Mouse (Mus musculus) T-helper 17 cell (primary cell): ENCODE results near the gene Scarb2.

Experiments used
- in situ Hi-C, 2 experiments: fragments of 300-600 bp; cut with MboI, MseI; formaldehyde crosslinking; loops; 1 replicate in 1 of 2; 2 replicates in 1 of 2; pipeline ENCODE4 v1.15.1; 2025; ENCODE audit warnings: high pct_unique_total_duplicates in 2 of 2

Gene Scarb2

DNA sequence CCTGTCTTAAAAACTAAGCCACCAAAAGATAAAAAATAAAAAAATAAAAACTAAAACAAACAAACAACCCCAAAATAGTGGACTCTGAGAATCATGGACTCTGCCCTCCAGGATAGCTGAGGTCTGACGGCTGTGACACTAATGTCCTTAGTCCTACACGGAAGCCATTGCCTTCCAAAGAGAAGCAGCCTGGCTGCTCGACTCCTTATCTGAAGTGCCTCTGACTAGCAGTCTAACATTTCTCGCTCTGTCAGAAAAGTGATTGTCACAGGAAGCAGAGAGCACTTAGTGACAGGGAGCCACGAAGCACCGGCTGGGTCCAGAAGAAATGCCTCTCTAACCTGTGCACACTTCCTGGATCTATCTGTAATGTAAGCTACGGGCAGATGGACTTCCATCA is 63.7 kb downstream of the Scarb2 start:
- in situ Hi-C loops, result no loop called here

DNA sequence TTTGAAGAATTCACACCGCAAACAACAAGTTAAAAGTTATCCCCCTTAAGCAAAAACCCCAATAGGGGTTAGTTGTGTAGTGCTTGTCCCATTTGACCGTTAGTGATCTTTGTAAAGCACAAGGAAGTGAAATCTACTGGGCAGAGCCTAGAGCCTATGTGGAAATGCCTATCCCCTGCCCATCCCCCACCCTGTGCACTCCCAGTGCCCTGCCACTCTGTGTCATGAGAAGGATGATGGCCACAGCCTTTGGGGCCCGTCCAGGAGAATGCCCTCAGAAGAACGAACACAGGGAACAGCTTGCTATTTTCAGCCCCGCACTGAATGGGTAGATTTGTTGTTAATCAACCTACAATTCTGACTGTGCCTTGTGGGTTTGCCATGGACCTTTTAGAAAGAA is 65.1 kb downstream of the Scarb2 start:
- in situ Hi-C loops, result no loop called here

DNA sequence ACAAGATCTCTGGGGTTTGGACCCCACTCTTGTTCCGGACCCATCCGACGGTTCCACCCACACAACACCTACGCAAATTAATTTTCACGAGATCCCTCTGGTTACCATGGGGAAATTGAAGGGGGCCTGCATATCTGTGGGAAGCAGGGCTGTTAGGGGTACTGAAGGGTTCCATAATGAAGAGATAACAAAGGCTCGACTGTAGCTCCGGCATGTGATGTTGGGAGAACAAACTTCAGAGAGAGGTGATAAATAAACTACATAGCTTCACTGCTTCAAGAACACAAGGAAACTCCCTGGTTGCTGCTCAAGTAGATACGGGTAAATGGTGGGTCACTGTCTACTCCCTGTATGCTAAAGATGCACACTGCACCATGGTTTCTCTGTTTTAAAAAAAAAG is 68.1 kb downstream of the Scarb2 start:
- in situ Hi-C loops, result loop anchor here in 1 of 2 experiments (5.0 kb wide), 1 partner anchor 59 kb away; no protein-coding TSS in a partner anchor

DNA sequence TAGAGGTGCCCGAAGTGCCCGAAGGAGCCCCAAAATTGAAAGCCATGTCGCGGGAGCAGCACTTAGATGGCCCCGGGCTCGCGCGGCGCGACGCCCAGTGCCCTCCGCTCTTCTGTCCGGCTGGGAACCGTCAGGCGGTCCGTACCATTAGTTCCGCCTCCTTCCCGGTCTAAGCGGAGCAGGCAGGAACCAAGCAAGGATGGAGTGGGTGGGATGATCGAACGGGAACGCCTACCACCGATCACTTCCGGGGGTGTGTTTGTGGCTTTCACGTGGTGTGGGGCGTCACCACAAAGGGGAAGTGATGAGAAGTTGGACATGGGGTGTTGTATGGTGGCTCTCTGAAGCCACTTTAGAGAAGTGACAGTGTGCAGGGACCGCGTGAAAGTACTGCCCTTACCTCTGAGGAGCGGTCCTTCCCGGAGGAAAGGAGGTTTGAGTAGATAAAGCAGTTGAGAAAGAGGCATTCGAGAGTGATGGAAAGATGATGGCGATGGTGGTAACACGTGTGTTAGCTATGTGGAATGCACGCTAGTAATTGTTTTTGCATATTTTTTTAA is 71.5 kb downstream of the Scarb2 start, which contains the start of gene Nup54:
Gene Nup54 (minus strand): TSS at position 195 of the 560 bp plus-strand sequence.
- in situ Hi-C loops, result loop anchor here in 1 of 2 experiments (5.0 kb wide), 1 partner anchor 62 kb away; no protein-coding TSS in a partner anchor

DNA sequence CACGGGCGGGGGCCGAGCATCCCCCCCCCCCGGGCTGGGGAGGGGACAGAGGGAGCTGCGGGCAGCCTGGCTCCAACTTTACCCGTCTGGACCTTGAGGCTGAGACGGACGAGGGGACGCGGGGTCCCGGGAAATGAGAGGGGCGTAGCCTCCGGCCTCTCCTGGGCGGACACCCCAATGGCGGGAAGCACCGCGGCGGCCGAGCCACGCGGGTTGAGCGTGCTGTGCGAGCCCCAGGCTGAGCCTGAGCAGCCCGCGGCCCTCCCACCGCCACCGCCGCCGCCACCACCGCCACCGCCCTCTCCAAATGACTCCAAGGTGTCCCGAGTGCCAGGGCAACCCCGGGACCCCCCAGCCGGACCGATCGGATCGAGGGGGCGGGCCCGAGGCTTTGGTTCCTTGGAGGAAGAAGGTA is 72.1 kb downstream of the Scarb2 start:
- in situ Hi-C loops, result no loop called here

DNA sequence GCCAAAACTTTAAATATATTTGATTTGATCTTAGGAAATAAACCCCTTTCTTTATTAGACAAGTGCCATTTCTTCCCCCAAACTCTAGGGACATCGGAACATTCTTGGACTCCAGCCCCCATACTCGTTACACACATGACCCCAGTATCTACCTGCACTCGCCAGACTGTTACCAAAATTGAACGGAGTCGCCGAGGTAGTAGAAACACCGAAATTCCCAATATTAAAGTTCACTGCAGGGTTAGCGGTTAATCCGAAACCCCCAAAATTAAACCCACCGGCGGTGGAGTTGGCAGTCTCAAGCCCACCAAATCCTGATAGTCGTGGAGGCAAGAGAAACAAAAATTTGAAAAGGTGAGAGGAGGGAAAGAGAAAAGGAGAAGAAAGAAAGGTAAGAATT is 72.6 kb downstream of the Scarb2 start:
- in situ Hi-C loops, result no loop called here

DNA sequence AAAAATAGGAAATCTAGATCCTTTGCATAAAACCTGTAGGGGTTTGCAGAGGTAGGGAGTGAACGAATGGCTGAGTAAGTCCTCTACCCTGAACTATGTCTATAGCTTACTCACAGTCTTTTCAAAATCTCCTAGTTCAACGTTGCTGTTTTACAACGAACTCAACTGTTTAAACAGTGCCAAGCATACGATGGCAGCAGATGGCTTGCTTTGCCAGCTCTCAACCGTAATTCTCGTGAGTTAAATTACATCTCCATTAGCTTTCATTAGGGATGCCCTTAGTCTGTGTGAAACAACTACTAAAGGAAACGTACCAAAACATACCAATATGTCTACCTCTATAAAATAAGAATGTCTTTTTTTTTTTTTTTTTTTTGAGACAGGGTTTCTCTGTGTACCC is 75.0 kb downstream of the Scarb2 start:
- in situ Hi-C loops, result no loop called here

DNA sequence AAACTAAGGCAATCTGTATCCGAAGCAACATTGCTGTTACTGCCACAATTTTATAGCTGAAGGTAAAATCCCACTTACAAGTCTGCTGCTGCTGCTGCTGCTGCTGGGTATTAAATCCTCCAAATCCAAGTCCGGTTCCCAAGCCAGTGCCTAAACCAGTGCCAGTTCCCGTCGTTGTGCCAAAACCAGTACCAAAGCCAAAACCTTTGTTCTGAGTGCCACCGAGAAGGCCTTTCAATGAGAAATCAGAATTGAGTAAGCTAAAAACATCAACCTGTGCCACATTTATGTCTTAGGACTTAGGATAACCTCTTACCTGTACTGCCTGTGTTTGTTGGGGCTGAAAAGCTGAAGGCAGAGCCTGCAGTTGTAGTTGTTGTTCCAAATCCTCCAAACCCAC is 75.9 kb downstream of the Scarb2 start:
- in situ Hi-C loops, result no loop called here

DNA sequence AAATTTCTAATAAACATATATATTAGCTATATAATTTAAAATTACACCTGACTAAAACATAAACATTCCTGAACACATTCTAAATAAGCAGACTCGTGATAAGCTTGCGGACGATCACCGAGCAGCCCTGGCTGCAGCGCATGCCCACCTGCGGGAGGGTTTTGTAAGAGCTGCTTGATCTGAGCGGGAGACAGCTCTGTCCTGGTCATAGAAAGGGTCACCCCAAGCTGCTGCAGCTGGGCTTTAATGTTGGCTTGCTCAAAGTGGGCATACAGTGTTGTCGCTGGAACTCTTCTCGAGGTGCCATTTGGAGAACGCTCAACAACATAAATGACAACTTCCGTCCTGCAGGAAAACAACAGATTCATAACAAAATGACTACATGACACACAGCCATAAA is 82.5 kb downstream of the Scarb2 start:
- in situ Hi-C loops, result no loop called here

DNA sequence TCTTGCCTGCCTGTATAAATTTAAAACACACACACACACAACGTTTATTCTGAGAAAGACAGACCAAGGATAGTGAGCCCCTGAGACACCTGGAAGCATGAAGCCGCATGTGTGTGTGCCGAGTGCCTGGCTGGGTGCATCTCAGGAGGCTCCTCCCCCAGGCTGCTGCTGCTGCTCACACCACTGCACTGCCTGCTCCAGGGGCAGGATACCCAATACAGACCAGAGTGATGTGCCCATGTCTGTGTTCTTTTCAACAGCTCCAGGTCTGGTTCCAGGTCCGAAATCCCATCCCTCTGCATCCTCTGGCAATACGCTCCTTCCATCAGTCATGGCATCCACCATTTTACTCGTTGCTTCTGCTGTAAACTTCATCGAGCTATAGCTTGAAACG is 92.7 kb downstream of the Scarb2 start:
- in situ Hi-C loops, result no loop called here

DNA sequence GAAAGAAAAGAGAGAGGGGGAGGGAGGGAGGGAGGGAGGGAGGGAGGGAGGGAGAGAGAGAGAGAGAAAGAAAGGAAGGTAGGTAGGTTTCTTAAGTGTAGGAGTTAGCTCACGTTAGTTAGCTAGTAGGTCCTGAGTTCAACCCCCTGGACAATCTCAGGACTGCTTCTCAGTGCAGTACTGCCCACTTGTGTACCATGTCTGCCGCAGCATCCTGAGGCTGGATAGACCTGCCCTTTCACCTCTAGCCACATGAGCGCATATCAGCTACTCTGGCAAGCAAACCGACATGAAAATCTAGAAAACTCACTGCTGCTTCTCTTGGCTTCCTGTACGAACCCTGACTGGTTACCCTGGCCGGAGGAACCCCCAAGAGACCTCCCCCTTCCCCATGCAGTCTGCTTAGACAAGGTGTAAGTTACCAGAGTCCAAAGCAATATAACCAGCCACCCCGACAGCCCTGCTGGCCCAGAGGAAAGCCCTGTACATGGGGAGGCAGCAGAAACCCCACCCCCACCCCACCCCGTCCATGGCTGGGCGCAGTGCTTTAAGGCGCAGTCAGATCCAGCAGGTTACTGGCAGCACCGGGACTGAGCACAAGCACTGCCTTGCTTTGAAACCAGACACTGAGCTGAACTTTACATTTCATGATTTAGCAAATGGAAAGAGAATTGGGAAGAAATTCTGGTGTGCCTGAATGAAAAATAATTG is 93.2 kb downstream of the Scarb2 start:
- in situ Hi-C loops, result no loop called here

DNA sequence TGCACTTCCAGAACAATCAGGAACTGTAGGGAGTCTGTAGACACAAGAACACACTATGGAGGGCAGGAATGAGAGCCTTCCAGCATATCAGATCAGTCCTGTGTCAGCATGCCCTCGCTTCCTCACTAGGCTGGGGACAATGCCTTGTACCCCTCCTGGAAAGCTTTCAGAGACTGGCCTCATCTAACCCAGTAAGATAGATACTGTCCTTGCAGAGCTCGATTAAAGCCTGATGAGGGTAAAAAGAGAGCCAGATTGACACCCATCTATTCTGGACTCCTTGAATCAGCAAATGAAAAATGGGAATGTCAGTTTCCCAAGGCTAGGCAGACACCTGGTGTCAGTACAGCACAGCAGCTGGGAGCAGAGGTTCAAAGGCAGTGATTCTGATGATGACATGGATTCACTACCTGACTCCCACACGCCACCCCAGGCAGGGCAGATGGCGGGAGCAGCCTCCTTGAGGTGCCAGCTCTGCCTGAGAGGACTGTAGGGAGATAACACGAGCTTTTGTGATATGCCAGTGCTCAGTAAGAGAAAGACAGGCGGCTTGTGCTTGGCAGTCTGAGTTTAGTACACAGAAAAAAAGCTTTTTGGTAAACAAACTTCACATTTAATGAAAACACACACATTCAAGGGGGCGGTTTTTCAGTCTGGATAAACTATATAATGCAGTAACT is 95.0 kb downstream of the Scarb2 start:
- in situ Hi-C loops, result no loop called here

DNA sequence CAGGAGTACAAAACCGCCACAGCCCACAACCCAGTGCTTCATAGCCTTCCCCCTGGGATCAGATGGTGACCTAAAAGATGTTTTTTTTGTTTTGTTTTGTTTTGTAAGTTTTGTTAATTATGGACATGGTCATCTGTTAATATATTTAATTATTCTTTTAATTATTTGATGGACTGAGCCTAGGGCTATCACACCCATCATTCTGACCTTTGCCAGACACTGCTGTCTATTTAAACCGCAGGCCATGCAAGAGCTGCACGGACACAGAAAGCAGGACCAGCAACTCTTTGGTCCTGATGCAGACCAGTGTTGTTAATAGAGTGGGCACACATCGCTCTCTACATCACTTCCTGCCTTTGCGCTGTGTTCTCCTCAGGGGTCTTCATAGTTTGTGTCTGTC is 96.1 kb downstream of the Scarb2 start:
- in situ Hi-C loops, result no loop called here

DNA sequence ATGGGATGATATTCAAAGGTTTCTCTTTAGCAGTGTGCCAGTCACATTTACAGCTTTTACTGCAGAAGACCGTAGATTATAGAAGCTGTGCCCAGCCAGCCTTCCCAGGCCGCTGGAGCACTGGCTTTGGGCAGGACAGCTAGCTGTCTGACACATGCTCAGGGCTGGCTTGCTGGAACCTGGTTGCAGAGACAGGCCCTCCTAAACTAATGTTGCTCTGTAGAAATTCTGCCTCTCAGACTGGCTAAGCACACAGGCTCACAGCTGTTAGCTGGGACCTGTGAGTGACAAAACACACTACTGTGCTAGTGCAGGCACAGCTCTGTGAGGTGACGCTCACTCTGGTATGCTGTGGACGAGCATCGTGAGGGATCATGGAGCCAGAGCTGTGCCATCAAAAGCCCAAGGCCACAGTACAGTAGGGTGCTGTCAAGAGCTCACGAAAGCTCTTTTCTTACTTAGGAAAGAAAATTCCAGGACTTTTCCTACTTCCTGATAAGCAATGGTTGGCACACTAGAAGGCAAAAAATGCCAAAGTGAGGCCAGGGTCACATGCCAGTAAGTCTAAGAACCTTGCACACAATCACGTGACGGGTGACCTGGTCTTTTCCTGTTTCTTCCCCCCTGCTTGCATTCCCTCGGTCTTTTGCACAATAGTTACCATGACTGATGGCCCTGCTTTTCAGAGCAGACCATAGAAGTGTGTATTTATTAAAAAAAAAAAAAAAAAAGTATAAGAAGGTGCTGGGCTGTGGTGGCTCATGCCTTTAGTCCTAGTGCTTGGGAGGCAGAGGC is 97.1 kb downstream of the Scarb2 start:
- in situ Hi-C loops, result no loop called here

DNA sequence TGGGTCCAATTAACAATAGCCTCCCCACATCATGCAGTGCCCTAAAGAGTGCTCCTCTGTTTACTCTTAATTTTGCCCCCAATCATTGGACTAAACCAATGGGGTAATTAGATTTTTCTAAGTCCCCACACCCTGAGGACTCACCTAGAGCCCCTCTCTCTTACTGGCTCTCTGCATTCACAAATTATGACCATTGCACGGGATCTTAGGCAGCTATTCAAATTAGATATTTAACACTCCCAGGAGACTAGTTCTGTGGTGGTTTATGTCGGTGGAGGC is 102.3 kb downstream of the Scarb2 start:
- in situ Hi-C loops, result no loop called here

DNA sequence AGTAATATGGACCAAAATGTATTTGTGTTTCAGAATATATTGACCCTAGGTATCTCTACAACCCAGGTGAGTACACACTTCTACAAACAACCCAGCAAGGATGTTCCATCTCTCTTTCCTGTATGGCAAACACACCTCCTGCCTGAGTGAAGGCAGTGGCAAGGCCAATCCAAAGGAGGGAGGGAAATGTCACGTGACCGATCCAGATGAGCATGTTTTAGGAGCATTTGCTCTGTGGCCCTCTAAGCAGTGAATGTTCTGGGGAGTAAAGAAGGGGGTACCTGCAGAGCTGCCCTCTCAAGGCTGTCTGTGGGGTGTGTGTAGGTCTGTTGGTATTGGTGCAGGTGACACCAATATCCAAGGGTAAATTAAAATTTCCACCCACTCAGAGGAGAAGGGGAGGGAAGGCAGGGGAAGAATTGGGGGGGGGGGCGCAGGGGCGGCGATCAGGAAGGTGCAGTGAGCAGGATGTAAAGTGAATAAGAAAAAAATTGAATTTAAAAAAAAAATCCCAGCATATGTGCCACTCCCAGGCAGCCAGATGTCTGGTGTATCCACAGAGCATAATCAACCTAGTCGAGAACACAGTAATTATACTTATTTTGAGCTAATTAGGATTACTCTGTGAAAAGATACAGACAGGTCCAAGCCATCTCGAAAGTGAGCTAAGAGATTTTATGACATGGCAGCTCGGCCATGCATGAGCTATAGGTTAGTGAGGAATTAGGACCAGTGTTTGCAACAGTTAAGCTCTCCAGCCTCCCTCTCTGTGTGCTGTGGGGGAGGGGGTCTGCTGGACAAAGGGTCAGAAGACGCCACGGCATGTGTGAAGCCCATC is 102.9 kb downstream of the Scarb2 start:
- in situ Hi-C loops, result no loop called here

DNA sequence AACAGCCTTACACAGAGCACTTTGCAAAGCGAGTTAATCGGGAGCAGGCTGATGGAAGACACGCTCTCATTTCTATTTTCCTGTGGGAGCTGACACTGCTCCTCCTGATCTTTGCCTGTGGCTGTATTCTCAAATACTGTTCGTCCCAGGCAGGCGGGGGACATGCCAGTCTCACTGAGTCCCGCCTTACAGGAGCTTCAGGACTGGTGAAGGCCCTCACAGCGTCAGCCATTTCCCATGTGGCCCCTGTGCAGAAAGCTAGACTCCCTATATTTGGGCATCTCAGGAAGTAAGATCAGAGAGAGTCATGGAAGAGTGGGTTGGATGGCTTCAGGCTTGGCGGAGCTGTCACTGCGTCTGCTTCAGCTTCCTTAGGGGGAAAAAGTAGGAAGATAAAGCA is 103.8 kb downstream of the Scarb2 start:
- in situ Hi-C loops, result no loop called here

DNA sequence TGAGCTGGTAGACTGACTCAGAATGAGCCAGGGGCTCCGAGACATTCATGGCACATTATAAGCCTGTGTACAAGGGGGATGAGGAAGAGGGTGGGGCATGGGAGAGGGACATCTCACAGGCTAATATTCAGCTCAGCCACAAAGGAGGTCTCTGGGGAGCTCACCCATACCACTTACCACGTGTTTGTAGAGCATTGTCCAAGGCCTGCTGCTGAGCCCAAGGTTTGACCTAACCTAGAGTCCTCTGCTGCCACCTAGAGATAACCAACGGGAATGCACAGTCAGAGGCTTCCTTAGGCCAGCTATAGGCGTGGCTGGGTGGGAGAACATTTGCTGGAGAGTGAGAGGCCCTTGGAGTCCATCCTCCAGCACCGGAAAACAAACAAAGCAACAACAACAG is 108.5 kb downstream of the Scarb2 start:
- in situ Hi-C loops, result no loop called here

DNA sequence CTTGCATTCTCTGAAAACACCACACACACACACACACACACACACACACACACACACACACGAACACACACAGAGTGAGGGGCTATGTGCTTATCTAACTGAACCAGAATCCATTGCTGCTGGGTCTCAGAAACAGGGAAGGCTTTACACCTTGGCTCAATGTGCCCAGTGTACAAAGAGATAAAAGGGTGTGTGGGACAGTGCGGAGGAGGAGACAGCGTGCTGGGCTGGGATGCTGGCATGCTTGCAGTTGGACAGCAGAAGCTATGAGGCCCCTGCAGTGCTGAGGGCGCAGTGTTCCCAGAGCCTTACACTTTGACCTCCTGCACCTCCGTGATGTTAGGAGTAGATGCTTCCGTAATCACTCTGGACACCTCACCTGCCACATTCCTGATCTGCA is 110.2 kb downstream of the Scarb2 start:
- in situ Hi-C loops, result no loop called here

DNA sequence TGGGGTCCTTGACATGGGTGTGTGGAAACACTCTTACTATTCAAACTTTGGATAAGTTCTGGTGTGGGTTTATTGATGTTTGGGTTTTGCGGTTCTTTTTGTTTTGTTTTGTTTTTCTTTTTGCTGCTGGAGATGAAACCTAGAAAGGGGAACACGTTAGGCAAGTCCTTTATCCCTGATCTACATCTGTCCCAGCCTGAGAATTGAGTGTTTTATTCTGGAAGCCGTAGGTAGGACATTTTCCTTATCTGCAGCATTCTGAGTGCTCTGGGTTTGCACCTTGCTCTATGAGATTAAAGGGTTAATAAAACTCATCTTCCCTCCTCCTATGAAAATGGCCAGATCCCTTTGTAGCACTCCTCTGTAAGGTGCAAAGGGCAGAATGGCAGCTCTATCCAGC is 110.9 kb downstream of the Scarb2 start:
- in situ Hi-C loops, result no loop called here

DNA sequence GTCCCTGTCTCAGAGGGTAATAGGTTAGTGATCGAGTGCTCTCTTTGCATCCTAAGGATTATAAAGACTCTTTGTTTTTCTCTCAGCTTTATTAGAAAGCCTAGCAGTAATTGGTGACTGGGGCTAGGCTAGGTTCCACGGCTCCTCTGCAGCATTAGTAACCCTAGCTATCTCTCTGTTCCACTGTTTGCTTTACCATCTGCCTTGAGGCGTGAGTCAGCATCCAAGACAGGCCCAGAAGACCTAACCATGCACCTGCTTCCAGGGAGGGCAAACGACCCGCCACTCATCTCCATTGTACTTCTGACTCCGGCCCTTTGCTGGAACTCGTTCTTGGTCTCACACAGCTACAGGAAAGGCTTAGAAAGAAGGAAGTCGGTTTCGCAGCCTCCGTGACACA is 112.8 kb downstream of the Scarb2 start:
- in situ Hi-C loops, result no loop called here

DNA sequence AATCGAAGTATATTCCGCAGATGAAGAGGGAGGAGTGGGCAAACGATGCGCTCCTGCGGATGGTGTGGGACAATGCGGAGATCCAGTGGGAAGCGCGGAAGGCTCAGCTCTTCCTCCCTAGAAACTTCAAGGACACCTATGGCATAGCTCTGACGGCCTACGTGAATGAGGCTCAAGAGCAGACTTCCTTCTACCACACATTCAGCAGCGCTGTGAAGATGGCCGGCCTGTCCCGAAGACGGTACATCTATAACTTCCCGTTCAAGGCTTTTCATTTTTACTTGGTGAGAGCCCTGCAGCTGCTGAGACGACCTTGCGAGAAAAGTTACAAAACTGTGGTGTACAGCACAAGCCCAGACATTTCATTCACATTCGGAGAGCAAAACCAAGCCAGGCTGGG is 114.1 kb downstream of the Scarb2 start:
- in situ Hi-C loops, result no loop called here
